Mouse (Mus musculus): ENCODE measurements around the gene Ankrd49. TPM values are rescaled to one million over a fixed set of nuclear protein-coding genes. Genes with fewer than 3 reads are reported as not detected.

Ankrd49 gene
- total and polyA plus RNA-seq, 2 experiments from 2014 or later, result 12.1 to 22.1 TPM

DNA sequence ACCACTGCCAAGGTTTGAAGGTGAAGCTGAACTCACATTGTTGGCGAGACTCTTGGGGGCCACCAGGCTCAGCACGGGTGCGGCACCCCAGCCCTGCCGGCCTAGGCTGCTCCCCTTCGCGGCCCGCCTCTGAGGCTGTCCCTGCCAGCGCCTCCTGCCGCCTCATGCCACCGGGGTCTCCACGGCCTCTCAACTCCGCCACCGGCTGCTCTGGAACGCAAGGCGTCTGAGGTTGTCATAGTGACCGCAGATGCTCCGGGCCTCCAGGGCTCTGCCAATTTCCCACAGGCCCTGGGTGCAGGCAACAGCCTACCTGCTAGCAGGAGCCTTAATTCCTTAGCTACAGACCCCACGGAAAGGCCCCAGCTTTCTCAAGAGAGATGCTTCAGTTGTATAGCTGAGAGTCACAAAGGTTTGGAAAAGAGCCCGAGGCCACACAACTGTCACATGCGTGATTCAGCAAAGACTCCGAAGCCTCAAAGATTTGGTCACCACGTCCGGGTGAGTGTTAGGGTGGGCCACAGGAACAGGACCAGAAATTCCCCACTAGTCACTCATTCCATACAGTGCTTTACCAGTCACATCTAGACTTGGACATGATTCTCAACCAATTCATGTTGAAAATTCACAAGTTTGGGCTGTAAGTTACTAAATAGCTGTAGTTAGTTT lies 13.7 kb downstream of the Ankrd49 start, which contains the start of gene 1700012B09Rik:
Gene 1700012B09Rik (minus strand): TSS at position 228 of the 669 bp plus-strand sequence.
- H3K36me3 ChIP-seq (ENCODE audit: insufficient read depth, low read length), result no peaks in the 10 kb centered on the region
- no peaks in the 10 kb centered on the region for H3K9me3 ChIP-seq (ENCODE audit: low read length)
- no peak for TF ChIP-seq CTCF (IDR thresholded peaks at IDR 0.05)
- 0 out of 2 replicates have a peak within 1 kb of the TSS, but pooled peaks have one; percentile 8 for H3K4me3 ChIP-seq (ENCODE audit: low read depth, low read length)
- peak; percentile 5 for DNase-seq (ENCODE audit: low spot score)
- ATAC-seq (ENCODE audit: low FRiP score), result peak; percentile 63
- 13% methylated on average over 23 of the region's 23 CpGs for WGBS
- 0 out of 2 replicates have a peak, but pooled peaks cover 6% of the 10 kb centered on the region for H3K4me1 ChIP-seq (ENCODE audit: insufficient read depth, low read length)
- no peak within 1 kb of the TSS for H3K9ac ChIP-seq (replicated peaks; ENCODE audit: low read length, poor library complexity, severe bottlenecking)
- H3K27me3 ChIP-seq (ENCODE audit: insufficient read depth, low read length), result no peaks in the 10 kb centered on the region
- peak within 1 kb of the TSS; percentile 39 for H3K4me2 ChIP-seq (ENCODE audit: low read depth, low read length, poor library complexity, severe bottlenecking)
- H3K27ac ChIP-seq (ENCODE audit: low read depth, low read length), result no peak within 1 kb of the TSS

DNA sequence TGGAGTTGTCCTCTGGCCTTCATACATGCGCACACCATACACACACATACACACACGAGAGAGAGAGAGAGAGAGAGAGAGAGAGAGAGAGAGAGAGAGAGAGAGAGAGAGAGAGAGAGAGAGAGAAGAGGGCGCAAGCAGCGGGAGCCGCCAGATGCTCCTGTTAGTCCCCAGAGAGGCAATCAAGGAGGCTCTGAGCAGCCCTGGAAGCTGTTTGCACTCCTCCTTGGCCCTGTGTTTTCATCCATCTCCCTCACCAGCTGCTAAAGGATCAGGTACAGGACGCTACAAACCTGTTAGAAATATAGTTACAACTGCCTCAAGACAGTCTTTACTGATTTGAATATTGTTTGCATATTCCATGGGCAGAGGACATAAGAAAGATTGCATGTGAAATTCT lies 14.8 kb downstream of the Ankrd49 start:
- H3K27ac ChIP-seq (ENCODE audit: low read depth, low read length), result no peak overlapping the region
- H3K4me1 ChIP-seq (ENCODE audit: insufficient read depth, low read length), result 0 out of 2 replicates have a peak, but pooled peaks cover 6% of the 10 kb centered on the region
- WGBS, result 57% methylated on average over 5 of the region's 6 CpGs
- DNase-seq (ENCODE audit: low spot score), result no peak
- ATAC-seq (ENCODE audit: low FRiP score), result no peak
- H3K27me3 ChIP-seq (ENCODE audit: insufficient read depth, low read length), result no peaks in the 10 kb centered on the region
- H3K4me3 ChIP-seq (ENCODE audit: low read depth, low read length), result no peak overlapping the region
- no peak overlapping the region for H3K4me2 ChIP-seq (ENCODE audit: low read depth, low read length, poor library complexity, severe bottlenecking)
- H3K36me3 ChIP-seq (ENCODE audit: insufficient read depth, low read length), result no peaks in the 10 kb centered on the region
- TF ChIP-seq CTCF (IDR thresholded peaks at IDR 0.05), result no peak
- no peaks in the 10 kb centered on the region for H3K9me3 ChIP-seq (ENCODE audit: low read length)
- no peak overlapping the region for H3K9ac ChIP-seq (replicated peaks; ENCODE audit: low read length, poor library complexity, severe bottlenecking)

DNA sequence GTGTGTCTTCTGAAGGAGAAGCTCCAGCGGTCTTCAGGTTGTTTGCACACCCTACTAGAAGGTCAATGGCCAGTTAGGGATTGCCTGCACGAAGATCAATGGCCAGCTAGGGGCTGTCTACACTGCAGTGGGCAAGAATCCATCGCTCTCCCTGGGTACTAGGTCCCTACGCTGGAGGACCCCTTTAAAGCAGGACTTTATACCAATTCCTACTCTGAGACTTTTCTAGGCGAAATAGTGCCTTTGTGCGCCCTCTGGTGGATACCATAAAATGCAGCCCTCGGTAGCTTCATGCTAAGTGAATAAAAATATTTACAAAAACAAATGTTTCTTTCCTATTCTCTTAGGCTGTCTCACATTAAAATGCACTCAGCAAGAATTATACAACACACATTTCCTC lies 19.9 kb downstream of the Ankrd49 start:
- no peak overlapping the region for H3K4me2 ChIP-seq (ENCODE audit: low read depth, low read length, poor library complexity, severe bottlenecking)
- no peaks in the 10 kb centered on the region for H3K27me3 ChIP-seq (ENCODE audit: insufficient read depth, low read length)
- H3K9me3 ChIP-seq (ENCODE audit: low read length), result no peaks in the 10 kb centered on the region
- ATAC-seq (ENCODE audit: low FRiP score) (peak; percentile 55; the same call in 1 of the 2 replicates), DNase-seq (ENCODE audit: low spot score) (peak; percentile 73)
- H3K4me1 ChIP-seq (ENCODE audit: insufficient read depth, low read length), result no peaks in the 10 kb centered on the region
- H3K36me3 ChIP-seq (ENCODE audit: insufficient read depth, low read length), result no peaks in the 10 kb centered on the region
- WGBS, result 22% methylated on average over 7 of the region's 7 CpGs
- no peak overlapping the region for H3K9ac ChIP-seq (replicated peaks; ENCODE audit: low read length, poor library complexity, severe bottlenecking)
- no peak overlapping the region for H3K27ac ChIP-seq (ENCODE audit: low read depth, low read length)
- H3K4me3 ChIP-seq (ENCODE audit: low read depth, low read length), result no peak overlapping the region
- peak; percentile 87 for TF ChIP-seq CTCF (IDR thresholded peaks at IDR 0.05)

DNA sequence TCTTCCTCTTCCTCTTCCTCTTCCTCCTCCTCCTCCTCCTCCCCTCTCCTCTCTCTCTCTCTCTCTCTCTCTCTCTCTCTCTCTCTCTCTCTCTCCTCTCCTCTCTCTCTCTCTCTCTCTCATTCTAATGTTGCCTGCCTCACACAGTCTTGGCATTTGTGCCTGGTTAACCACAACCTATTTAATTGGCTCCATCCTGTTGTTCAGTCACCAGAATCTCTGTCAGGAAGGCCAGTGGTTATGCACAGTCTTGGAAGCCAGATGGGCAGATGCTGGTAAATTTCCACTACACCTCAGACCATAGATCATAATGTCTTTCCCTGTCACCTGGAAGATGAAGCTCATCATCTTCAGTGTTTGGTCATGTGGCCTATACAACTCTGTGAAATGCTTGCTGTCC lies 25.4 kb downstream of the Ankrd49 start:
- H3K27ac ChIP-seq (ENCODE audit: low read depth, low read length), result no peak overlapping the region
- H3K4me2 ChIP-seq (ENCODE audit: low read depth, low read length, poor library complexity, severe bottlenecking), result no peak overlapping the region
- no peak for ATAC-seq (ENCODE audit: low FRiP score)
- DNase-seq (ENCODE audit: low spot score), result no peak
- H3K9me3 ChIP-seq (ENCODE audit: low read length), result no peaks in the 10 kb centered on the region
- H3K27me3 ChIP-seq (ENCODE audit: insufficient read depth, low read length), result no peaks in the 10 kb centered on the region
- no peaks in the 10 kb centered on the region for H3K36me3 ChIP-seq (ENCODE audit: insufficient read depth, low read length)
- no peak overlapping the region for H3K4me3 ChIP-seq (ENCODE audit: low read depth, low read length)
- no peaks in the 10 kb centered on the region for H3K4me1 ChIP-seq (ENCODE audit: insufficient read depth, low read length)
- no peak overlapping the region for H3K9ac ChIP-seq (replicated peaks; ENCODE audit: low read length, poor library complexity, severe bottlenecking)
- no peak for TF ChIP-seq CTCF (IDR thresholded peaks at IDR 0.05)

DNA sequence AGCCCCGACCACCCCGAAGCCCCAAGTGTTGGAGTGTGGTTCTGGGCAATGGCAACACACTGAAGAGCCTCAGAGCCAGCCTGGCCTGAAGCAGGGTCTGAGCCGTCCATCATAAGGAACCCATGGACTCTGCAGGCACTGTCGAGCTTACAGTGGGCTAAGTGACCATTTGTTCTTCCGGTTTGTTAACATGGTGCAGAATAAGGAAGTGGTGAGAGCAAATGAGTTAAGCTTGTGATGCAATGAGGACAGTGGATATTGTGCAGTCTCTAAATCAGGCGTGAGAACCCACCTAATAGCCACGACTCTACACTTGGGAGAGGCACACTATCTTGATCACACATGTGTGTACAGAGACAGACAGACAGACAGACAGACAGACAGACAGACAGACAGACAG lies 26.1 kb downstream of the Ankrd49 start:
- no peak overlapping the region for H3K4me3 ChIP-seq (ENCODE audit: low read depth, low read length)
- no peak for TF ChIP-seq CTCF (IDR thresholded peaks at IDR 0.05)
- no peak overlapping the region for H3K9ac ChIP-seq (replicated peaks; ENCODE audit: low read length, poor library complexity, severe bottlenecking)

DNA sequence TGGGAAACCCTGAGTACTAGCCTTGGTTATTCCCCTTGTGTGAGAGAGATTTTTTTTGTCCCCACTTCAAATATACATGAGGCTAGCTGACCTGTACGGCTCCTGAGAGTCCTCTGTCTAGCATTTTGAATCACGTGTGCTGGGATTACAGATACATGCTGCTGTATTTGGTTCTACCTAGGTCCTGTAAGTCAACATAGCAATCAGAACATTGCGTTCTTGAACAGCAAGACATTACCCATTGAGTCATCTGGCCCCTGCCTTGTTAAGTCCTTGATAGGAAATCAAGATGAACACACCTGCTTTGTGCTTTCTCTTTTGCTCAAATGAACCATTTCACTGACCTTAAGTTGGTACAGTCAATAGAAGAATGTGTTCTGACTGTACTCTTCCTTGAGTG lies 30.2 kb downstream of the Ankrd49 start:
- 88% methylated on average over 3 of the region's 3 CpGs for WGBS
- TF ChIP-seq CTCF (IDR thresholded peaks at IDR 0.05), result no peak
- Histone ChIP-seq H3K4me2 (ENCODE audit: low read depth, low read length, poor library complexity, severe bottlenecking) (no peak overlapping the region), H3K4me1 (ENCODE audit: insufficient read depth, low read length) (no peaks in the 10 kb centered on the region), H3K9me3 (ENCODE audit: low read length) (no peaks in the 10 kb centered on the region), H3K27ac (ENCODE audit: low read depth, low read length) (no peak overlapping the region), H3K9ac (replicated peaks; ENCODE audit: low read length, poor library complexity, severe bottlenecking) (no peak overlapping the region), H3K27me3 (ENCODE audit: insufficient read depth, low read length) (no peaks in the 10 kb centered on the region), H3K36me3 (ENCODE audit: insufficient read depth, low read length) (no peaks in the 10 kb centered on the region), H3K4me3 (ENCODE audit: low read depth, low read length) (no peak overlapping the region)
- no peak for DNase-seq (ENCODE audit: low spot score)
- ATAC-seq (ENCODE audit: low FRiP score), result no peak

More for the DNA sequence above, 26.1 kb downstream of the Ankrd49 start:
- no peaks in the 10 kb centered on the region for H3K27me3 ChIP-seq (ENCODE audit: insufficient read depth, low read length)
- H3K9me3 ChIP-seq (ENCODE audit: low read length), result no peaks in the 10 kb centered on the region
- no peaks in the 10 kb centered on the region for H3K4me1 ChIP-seq (ENCODE audit: insufficient read depth, low read length)
- DNase-seq (ENCODE audit: low spot score) (no peak), ATAC-seq (ENCODE audit: low FRiP score) (no peak)
- no peak overlapping the region for H3K27ac ChIP-seq (ENCODE audit: low read depth, low read length)
- H3K4me2 ChIP-seq (ENCODE audit: low read depth, low read length, poor library complexity, severe bottlenecking), result no peak overlapping the region
- no peaks in the 10 kb centered on the region for H3K36me3 ChIP-seq (ENCODE audit: insufficient read depth, low read length)
- 76% methylated on average over 7 of the region's 7 CpGs for WGBS

All from midbrain, postnatal 0 days (tissue).